Mouse (Mus musculus): ENCODE data around the gene Zfp414. TPM values are rescaled to one million over a fixed set of nuclear protein-coding genes. Genes with fewer than 3 reads are reported as not detected.
"Not testable (repeated sequence)": the region's sequence is repeated elsewhere in the genome, so short reads cannot be mapped to it uniquely, and the experiment has no call there.

Zfp414 gene
- total RNA-seq (2021), result 10 to 100 TPM; 44.4 to 45.7 TPM
- long read RNA-seq, experiment 1, transcript Zfp414-201 (6 exons, 1,197 nt), result major isoform, 16 of 37 reads
- long read RNA-seq, experiment 1, transcript Zfp414-203 (7 exons, 1,211 nt), result minor isoform, 5 of 37 reads
- long read RNA-seq, experiment 1, transcript Zfp414-206 (5 exons, 1,544 nt), result minor isoform, 5 of 37 reads
- long read RNA-seq, experiment 1, partial matches to known transcripts, result 9 of 37 reads
- long read RNA-seq, experiment 1, other reads (novel, unspliced or antisense), result 1 of 37 reads
- long read RNA-seq, experiment 2, transcript Zfp414-203 (7 exons, 1,211 nt), result minor isoform, 8 of 38 reads
- long read RNA-seq, experiment 2, transcript Zfp414-201 (6 exons, 1,197 nt), result major isoform, 19 of 38 reads
- long read RNA-seq, experiment 2, partial matches to known transcripts, result 5 of 38 reads
- long read RNA-seq, experiment 2, other reads (novel, unspliced or antisense), result 3 of 38 reads

DNA sequence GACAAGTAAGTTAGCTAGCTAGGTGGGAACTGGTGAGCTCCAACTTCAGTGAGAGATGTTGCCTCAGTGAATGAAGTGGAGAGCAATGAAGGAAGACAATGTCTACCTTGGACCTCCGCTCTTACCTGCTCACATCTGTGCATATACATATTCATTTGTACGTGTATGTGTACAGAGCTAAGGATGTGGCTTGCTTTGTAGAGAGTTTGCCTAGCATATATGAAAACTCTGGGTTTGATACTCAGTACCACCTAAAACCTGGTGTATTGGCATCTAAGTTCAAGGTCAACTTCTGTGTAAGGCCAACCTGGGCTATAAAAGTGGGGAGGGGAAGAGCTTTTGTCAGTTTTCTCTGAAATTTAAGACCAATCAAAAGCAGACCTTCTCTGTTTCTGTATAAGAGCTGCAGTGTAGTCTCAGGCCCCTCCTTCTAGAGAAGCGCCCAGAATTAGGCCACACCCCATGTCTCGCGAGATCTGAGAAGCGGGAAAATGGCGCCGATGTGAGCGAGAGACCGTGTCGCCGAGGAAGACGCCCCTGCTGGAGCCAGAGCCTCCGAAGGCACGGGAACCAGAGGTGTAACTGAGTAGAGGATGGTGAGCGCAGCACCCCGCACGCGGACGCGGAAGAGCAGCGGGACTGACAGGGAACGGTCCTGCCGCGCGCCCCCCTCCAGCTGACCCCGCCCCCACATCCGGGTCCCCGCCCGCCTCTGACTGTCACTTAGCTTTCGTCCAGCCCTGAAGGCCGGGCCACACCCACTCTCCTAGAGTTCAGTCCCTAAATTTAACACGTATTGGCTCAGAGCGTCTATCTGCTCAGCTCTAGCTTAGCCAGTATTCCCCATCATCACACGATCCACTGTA, at the start of gene Zfp414:
Zfp414 (plus strand) TSS at position 470 of the 866 bp plus-strand sequence.
- intact Hi-C loops (cut with DNase I), result no loop called here

DNA sequence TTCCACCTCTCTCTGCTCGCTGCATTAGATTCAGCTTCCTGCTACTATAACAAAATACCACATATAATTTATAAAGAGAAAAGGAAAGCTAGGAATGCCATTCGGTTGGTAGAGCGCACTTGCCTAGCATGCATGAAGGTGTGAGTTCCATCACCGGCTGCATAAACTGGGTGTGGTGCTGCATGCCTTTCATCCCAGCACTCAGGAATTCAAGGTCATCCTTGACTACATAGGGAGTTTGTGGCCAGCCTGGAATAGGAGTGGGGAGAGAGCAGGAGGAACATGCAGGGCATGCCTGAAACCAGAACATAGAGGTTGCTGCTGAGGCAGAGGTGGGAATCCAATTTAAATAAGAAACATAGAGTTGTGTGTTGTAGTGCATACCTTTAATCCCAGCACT, 44.8 kb upstream of the Zfp414 start:
- intact Hi-C loops (cut with DNase I), result no loop called here
- DNase-seq (ENCODE audit: low spot score in 2 of 2), result no peak

More for the DNA sequence above, at the start of gene Zfp414:
- peak; percentile 90 to 91 for DNase-seq (ENCODE audit: low spot score in 2 of 2)

DNA sequence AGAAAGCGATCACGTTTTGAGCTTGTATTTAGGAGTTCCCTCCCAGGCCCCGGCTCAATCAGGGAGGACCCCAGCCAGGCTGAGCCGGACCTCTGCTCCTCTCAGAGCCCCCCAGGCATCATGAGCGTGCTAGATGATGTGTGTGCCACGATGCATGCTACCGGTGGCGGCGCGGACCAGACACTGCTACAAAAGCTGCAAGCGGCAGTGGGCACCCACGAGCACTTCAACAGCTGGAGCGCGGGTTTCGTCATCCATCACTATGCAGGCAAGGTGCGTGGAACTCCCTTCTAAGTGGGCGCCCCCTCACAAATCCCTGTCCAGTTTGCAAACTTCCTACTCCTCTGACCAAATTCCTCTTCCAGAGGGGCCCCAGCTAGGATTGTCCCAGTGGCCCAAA, 42.9 kb upstream of the Zfp414 start:
- intact Hi-C loops (cut with DNase I), result no loop called here
- DNase-seq (ENCODE audit: low spot score in 2 of 2), result no peak

DNA sequence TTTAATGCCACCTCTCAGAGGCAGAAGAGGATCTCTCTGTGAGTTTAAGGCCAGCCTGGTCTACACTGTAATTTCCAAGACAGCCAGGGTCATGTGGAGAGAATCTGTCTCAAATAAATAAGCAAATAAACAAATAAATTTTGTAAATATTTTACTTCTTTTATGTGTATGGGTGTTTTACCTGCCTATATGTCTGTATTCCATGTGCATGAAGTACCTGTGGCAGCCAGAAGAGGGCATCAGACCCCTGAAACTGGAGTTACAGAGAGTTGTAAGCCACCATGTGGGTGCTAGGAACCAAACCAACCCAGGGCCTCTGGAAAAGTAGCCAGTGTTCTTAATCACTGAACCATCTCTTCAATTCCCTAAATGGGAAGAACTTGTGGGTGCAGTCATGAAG, 31.6 kb upstream of the Zfp414 start:
- no peak for DNase-seq (ENCODE audit: low spot score in 2 of 2)
- intact Hi-C loops (cut with DNase I), result no loop called here

DNA sequence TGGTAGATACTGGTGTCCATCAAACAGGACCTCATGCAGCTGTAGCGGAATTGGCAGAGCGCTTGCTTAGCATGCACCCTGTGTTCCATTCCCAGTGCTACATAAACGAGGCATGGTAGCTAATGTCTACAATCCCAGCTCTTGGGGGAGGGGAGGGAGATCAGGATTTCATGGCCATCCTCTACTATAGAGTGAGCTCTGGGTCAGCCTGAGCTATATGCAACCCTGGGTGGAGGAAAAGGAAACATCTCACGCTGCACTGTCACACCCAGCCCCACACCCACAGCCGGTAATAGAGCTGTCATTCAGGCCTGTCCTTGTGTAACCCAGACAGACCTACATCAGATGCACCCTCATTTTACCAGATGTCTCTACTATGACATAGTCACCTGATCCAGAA, 30.4 kb upstream of the Zfp414 start:
- no peak for DNase-seq (ENCODE audit: low spot score in 2 of 2)
- intact Hi-C loops (cut with DNase I), result no loop called here

DNA sequence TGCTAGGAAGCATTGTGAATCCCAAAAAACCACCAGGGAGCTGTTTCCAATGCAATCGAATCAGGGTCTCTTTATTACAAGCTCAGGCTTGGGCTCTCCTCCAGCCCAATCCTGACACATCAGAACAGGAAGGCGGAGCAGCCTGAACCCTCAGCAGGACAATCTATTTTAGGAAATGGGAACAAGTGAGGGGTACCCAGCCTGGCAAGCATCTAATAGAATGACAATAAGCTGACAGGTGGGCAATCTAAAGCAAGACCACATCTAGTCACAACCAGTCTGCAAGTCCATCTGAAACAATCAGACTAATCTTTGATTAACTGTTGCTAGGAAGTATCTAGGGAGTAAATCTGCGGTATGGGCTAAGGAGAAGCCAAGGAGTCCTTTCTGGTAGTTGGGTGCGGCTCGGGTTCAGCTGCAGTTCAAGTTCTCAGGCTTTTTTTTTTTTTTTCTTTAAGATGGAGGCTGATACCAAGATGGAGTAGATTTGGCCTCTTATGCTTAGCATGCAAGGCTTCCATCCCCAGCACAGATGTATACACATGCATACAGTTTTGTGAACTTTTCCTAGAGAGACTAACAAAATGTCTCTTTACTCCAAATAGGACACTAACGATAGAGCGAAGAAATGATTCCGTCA, 28.9 kb upstream of the Zfp414 start:
- intact Hi-C loops (cut with DNase I), result no loop called here

DNA sequence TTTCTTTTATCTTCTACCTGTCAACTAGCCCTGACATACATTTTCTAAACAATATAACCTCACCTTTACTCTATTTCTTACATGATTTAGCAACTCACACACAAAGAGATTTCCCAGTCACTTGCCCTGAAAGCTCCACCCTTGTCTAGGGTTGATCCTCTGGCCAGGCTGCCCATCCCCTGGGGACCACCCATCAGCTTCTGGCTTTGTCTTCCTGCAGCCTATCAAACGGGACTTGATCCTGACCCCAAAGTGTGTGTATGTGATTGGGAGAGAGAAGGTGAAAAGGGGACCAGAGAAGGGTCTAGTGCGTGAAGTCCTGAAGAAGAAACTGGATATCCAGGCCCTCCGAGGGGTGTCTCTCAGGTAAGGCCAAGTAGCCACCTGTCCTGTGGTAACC, 28.1 kb upstream of the Zfp414 start:
- intact Hi-C loops (cut with DNase I), result no loop called here
- no peak for DNase-seq (ENCODE audit: low spot score in 2 of 2)

More for the DNA sequence above, 28.9 kb upstream of the Zfp414 start:
- DNase-seq (ENCODE audit: low spot score in 2 of 2), result no peak

DNA sequence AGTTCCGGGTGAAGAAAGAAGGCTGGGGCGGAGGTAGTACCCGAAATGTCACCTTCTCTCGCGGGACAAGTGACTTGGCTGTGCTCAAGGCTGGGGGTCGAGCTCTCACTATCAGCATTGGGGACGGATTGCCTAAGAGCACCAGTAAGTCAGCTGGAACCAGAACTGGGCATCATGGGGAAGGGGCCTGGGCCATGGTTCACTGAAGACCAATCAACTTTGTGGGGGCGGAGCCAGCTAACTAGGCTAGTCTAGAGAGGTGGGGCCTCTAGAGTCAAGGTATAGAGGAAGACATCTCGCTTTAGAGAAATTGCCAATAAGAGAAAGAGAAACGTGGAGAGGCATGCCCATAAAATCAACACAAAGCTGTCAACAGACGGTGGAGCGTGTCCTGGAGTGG, 26.9 kb upstream of the Zfp414 start:
- intact Hi-C loops (cut with DNase I), result no loop called here
- DNase-seq (ENCODE audit: low spot score in 2 of 2), result no peak

DNA sequence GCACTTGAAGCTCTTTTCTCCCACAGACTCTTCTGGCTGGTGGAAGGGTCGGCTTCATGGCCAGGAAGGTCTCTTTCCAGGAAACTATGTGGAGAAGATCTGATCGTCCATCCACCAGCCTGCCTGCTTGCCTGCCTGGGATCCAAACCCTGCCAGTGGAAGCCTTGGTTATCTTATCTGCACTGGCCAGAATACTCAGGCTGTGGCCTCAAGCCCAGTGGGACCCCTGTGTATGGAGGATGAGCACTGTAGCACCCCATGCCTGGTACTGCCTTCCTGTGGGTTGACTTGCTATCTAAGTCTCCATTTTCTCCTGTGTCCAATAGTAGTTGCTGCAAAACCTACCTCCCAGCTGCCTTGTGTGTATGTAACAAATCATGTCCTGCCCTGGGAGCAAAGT, 21.6 kb upstream of the Zfp414 start:
- intact Hi-C loops (cut with DNase I), result no loop called here
- no peak for DNase-seq (ENCODE audit: low spot score in 2 of 2)

DNA sequence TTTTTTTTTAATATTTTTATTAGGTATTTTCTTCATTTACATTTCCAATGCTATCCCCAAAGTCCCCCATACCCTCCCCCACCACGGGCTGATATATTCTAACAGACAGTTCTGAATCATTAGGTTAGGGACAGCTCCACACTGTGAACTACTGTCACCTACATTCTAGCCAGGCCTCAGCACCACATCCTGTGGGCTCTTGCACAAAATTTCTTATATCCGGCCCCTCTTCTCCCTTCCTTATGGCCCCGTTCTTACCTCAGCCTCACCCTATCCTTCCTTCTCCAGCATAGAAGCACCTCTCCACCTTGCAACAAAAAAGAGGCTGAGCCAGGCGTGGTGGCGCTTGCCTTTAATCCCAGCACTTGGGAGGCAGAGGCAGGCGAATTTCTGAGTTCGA, 18.3 kb upstream of the Zfp414 start:
- DNase-seq (ENCODE audit: low spot score in 2 of 2), result no peak
- intact Hi-C loops (cut with DNase I), result no loop called here

DNA sequence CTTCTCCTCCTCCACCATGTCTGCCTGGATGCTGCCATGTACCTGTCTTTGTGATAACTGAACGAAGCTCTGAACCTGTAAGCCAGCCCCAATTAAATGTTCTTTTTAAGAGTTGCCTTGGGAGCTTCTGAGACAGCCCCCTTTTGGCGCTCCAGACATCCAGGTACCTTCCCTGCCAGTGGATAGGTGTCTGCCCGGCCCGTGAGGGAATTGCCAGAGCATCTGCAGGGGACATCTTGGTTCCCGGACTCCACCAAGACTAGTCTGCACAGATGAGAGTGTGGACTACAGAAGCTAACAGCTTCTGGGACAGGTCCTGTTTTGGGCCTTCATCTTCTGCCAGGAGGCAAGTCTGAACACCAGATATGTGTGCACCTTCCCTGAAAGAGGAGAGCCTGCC, 15.2 kb upstream of the Zfp414 start:
- DNase-seq (ENCODE audit: low spot score in 2 of 2); intact Hi-C loops (cut with DNase I): not testable (repeated sequence)

DNA sequence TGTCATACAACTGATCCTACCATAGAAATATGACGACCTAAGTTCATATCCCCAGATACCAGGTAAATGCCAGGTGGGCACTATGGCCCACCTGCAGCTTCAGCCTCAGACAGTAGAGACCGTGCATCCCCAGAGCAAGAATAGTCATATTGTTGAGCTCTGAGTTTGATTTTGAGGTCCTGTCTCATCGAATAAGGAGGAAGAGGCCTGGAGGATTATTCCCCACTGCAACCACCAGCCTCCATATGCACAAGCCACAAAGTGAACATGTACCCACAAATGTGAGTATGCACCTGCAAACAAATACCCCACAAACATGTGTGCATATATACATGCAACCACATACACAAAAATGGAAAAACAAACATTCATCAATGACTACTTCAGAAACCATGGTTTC, 1.6 kb upstream of the Zfp414 start:
- intact Hi-C loops (cut with DNase I), result no loop called here
- DNase-seq (ENCODE audit: low spot score in 2 of 2), result no peak

DNA sequence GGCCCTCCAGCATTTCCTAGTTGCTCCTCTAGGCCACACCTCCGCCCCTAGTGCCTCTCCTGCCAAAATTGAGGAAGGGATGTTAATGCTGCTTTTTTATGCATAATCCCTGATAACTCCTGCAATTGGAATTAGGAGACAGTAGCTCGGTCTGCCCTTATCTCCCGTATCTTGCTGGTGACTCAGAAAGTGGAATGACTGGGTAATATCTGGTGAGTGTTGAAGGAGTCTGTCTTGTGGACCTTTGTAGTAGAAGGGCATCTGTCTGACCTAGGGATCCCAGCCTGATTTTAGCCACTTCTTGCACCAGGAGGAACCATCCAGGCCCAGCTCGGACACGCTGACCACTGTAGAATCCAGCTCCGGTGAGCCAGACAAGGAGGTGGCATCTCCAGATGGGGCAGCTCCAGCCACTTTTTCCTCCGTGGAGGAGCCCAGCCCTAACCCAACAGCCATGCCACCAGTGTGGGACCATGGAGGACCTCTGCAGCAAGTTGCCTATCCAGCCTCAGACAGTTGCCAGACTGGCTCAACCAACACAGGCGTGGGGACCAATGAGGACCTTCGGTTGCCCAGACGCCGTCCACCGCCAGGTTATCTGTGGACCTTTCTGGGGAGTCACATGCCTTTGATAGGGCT, 716 bp downstream of the Zfp414 start:
- intact Hi-C loops (cut with DNase I), result no loop called here
- no peak for DNase-seq (ENCODE audit: low spot score in 2 of 2)

DNA sequence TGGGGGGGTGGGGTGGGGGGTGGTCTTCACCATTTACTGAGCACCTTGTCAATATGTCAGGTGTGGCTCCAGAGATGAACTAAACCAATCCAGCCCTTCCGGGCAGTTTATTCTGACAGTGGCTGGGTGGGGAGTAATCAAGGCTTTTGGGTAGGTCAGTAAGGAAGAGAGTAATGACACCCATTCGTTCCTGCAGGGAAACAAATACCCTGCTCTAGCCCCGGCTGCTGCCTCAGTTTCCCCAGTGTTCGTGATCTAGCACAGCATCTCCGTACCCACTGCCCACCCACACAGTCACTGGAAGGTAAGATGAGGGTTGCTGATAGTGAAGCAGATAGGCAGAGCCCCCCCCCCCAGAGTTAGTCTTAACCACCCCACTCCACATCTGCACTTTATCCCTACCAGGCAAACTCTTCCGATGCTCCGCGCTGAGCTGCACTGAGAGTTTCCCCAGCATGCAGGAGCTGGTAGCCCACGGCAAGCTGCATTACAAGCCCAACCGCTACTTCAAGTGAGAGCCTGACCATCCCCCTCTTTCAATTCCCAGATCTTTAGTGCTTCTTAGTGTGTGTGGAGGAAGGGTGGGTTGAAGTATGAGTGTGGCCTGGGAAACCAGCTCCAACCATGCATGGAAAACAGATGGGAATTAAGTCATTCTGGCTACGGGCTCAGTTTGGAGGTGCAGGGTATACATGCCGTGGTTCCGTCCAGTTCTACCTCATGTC, 1.4 kb downstream of the Zfp414 start:
- intact Hi-C loops (cut with DNase I), result no loop called here
- DNase-seq (ENCODE audit: low spot score in 2 of 2), result no peak

DNA sequence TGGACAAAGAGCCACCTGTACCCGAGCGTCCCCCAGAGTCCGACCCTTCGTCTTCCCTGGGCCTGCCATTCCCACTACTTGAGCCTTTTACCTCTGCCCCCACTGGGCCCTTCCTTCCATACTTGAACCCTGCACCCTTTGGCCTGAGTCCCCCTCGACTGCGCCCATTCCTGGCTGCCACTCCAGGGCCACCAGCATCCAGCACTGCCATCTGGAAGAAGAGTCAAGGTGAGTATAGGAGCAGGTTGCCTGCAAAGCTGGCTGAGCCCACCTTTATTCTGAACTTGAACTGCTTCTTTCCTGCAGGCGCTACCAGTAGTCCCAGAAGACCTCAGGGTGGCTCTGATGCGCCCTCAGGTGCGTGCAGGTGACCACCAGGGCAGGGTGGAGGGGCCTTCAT, 2.3 kb downstream of the Zfp414 start:
- no peak for DNase-seq (ENCODE audit: low spot score in 2 of 2)
- intact Hi-C loops (cut with DNase I), result no loop called here

DNA sequence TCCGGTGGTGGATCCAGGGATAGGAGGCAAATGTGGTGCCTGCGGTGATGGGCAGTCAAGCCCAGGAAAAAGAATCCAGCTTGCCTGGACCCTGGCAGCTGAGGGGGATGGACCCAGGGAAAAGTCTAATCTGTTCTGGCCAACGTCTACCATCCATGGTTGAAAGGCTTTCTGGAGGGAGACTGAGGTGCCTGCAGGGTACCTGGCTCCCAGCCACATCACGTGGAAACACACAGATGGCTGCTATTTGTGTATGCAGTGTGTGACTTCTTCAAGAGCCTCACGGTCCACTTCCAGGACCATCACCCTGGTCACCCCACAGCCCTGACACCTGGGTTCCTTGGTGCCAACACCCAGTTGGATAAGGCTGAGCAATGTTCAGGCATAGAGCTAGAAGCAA, 2.9 kb downstream of the Zfp414 start:
- intact Hi-C loops (cut with DNase I), result no loop called here
- DNase-seq (ENCODE audit: low spot score in 2 of 2), result no peak

DNA sequence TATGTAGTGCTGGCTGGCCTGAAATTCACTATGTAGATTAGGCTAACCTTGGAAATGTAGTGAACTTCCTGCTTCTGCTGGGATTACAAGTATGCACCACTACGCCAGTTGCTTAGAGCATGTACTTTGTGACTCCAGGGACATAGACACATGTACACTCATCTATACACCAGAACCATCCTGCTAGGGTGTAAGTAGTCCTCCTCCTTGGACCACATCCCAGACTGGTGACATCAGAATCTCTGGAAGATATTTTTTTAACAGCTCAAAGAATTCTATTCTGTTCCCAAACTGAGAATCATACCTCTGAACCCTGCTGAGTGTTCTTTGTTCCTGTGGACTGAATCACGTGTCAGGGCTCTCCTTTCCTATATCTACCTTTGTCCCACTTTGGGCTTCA, 8.1 kb downstream of the Zfp414 start:
- DNase-seq (ENCODE audit: low spot score in 2 of 2), result peak; percentile 60 to 75
- intact Hi-C loops (cut with DNase I), result no loop called here

DNA sequence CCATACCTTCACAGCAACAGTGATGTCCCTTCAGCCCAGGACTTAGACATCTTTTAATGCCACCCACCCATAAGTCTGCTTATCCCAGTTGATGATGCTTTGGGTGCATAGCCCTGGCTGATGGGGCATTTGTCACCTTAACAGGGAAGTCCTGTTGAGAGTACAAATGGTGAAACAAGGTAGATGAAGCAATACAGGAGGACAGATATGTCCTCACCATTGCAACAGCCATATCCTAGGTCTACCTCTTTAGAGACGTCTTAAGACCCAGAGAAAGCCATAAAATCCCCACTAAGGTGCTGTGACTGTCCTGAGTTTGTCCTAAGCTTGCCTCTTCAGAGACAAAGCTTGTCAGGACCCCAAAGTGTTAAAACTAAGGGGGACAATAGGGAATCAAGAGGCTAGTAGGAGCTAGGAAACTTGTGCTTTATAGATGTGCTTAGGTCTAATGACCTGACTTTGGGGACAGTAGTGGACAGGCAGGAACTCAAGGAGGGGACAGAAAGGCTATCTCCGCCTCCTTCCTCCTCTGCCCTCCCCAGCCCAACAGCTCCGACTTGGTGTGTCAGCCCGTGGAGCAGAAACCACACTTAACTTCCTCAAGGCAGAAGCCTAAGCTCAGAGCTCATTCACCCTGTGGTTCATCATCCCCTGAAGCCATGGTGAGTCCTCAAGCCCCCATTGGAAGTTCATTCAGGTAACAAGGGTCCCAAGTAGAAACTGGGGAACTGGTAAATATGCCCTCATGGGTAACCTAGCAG, 8.8 kb downstream of the Zfp414 start, which contains the start of gene Pram1:
Pram1 (plus strand) TSS at position 541 of the 761 bp plus-strand sequence.
- intact Hi-C loops (cut with DNase I), result no loop called here
- DNase-seq (ENCODE audit: low spot score in 2 of 2), result no peak
